Mouse (Mus musculus): ENCODE measurements around the gene Pdcd10. TPM values are rescaled to one million over a fixed set of nuclear protein-coding genes. Genes with fewer than 3 reads are reported as not detected.
A peak's percentile ranks its signal among the peaks of the same experiment; 100 is the strongest.

The Pdcd10 gene
- polyA plus RNA-seq (2014; fragmentation: Nextera tagmentation; extraction: Ambion mirVana): 86.4 and 103 TPM in 2 replicates

DNA sequence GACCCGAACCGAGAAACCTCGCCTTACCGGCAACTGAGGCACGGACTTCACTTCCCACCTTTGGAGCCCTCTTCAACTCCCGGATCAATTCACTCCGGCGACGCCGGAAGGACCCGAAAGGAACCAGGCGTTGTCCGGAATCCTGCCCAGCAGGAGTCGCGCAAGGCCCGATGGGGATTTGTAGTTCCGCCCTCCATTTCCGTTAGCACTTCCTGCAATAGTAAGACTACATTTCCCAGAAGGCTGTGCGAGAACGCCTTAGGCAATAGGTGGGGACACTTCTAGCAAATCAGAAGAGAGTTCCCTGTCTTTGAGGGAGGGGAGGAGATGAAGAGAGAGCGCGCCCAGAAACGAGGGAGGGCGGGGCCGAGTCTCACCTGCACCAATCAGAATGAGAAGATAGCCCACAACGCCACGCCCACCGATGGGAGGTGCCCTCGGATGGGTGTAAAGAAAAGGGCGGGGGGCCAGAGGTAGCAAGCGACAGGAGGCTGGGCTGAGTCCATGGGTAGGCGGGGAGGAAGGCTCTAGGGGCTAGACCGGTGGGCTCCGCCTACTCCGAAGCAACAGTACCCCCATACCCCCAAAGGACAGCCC is at the start of gene Pdcd10:
Gene Pdcd10 (minus strand): TSS at position 162 of the 597 bp plus-strand sequence.
- Histone ChIP-seq H3K4me2 (ENCODE audit: low read depth, low read length, severe bottlenecking) (peak within 1 kb of the TSS; percentile 73), H3K27me3 (ENCODE audit: control insufficient read depth, insufficient read depth, low read length) (no peaks in the 10 kb centered on the region), H3K9me3 (ENCODE audit: control insufficient read depth, low read length) (no peaks in the 10 kb centered on the region), H3K4me1 (replicated peaks; ENCODE audit: control insufficient read depth, insufficient read depth, low read length) (peaks cover 3% of the 10 kb centered on the region; the same call in 1 of the 2 replicates), H3K36me3 (ENCODE audit: control insufficient read depth, insufficient read depth, low read length) (no peaks in the 10 kb centered on the region), H3K9ac (ENCODE audit: low read length) (peak within 1 kb of the TSS; percentile 71), H3K4me3 (ENCODE audit: low read depth, low read length) (peak within 1 kb of the TSS; percentile 88), H3K27ac (ENCODE audit: low read depth, low read length) (peak within 1 kb of the TSS; percentile 70)
- peak; percentile 97 for ATAC-seq (replicated peaks; ENCODE audit: low FRiP score)
- under 1% methylated on average over 35 of the region's 35 CpGs for WGBS
- peak; percentile 100 for DNase-seq (ENCODE audit: low spot score)

DNA sequence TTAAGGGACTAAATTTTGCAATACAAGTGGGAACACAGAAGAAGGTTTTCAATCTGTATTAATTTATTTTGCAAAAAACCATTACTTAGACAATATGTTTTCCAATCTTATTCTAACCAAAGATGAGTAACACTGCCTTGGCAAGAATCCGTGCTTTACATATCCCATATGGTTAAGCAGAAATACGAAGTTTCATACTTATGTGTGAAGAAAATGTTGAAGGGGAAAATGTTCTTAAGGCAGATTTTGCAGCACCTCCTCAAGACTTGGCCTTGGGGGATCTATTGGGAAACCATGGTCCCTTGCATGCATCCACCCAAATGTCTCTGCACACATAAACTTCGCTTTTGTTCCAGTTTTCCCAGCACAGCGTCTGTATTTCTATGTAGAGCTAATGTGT is 28.2 kb upstream of the Pdcd10 start:
- no peak overlapping the region for H3K4me3 ChIP-seq (ENCODE audit: low read depth, low read length)
- H3K27me3 ChIP-seq (ENCODE audit: control insufficient read depth, insufficient read depth, low read length): no peaks in the 10 kb centered on the region
- H3K4me2 ChIP-seq (ENCODE audit: low read depth, low read length, severe bottlenecking): no peak overlapping the region
- WGBS: 90% methylated on average over 4 of the region's 4 CpGs
- H3K36me3 ChIP-seq (ENCODE audit: control insufficient read depth, insufficient read depth, low read length): no peaks in the 10 kb centered on the region
- H3K9me3 ChIP-seq (ENCODE audit: control insufficient read depth, low read length): no peaks in the 10 kb centered on the region
- no peak overlapping the region for H3K9ac ChIP-seq (ENCODE audit: low read length)
- no peak for ATAC-seq (replicated peaks; ENCODE audit: low FRiP score)
- H3K27ac ChIP-seq (ENCODE audit: low read depth, low read length): no peak overlapping the region
- DNase-seq (ENCODE audit: low spot score): no peak
- H3K4me1 ChIP-seq (replicated peaks; ENCODE audit: control insufficient read depth, insufficient read depth, low read length): no peaks in the 10 kb centered on the region

DNA sequence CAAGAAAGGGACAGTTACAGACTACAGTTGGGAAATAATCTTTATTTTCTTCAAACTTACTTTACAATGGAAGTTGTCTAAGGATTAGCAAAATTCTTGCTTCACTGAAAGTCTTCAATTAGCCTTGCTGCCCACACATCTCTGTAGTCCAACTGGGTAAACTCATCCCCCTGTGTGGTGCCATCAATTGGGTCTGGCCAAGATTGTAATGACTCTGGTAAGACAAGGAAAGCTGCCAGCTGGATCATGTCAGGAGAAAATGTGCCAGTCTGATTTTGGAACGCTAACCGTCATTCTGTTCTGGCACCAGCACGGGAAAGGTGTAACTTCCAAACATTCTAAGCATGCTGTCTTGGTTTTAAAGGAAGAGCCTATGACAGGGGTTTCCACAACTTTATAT is 26.6 kb upstream of the Pdcd10 start:
- no peaks in the 10 kb centered on the region for H3K4me1 ChIP-seq (replicated peaks; ENCODE audit: control insufficient read depth, insufficient read depth, low read length)
- H3K9me3 ChIP-seq (ENCODE audit: control insufficient read depth, low read length): no peaks in the 10 kb centered on the region
- H3K9ac ChIP-seq (ENCODE audit: low read length): no peak overlapping the region
- H3K27ac ChIP-seq (ENCODE audit: low read depth, low read length): no peak overlapping the region
- H3K36me3 ChIP-seq (ENCODE audit: control insufficient read depth, insufficient read depth, low read length): no peaks in the 10 kb centered on the region
- ATAC-seq (replicated peaks; ENCODE audit: low FRiP score) (no peak), DNase-seq (ENCODE audit: low spot score) (no peak)
- H3K27me3 ChIP-seq (ENCODE audit: control insufficient read depth, insufficient read depth, low read length): no peaks in the 10 kb centered on the region
- H3K4me2 ChIP-seq (ENCODE audit: low read depth, low read length, severe bottlenecking): no peak overlapping the region
- H3K4me3 ChIP-seq (ENCODE audit: low read depth, low read length): no peak overlapping the region
- 93% methylated on average over 3 of the region's 3 CpGs for WGBS

- DNase-seq (ENCODE audit: low spot score): peak; percentile 54
These were observed 22.7 kb upstream of the Pdcd10 start for GRCm38 (mm10) chr3:75579352-75579751.

GRCm38 (mm10) chr3:75575582-75575981 is 18.9 kb upstream of the Pdcd10 start:
- H3K9me3 ChIP-seq (ENCODE audit: control insufficient read depth, low read length): no peaks in the 10 kb centered on the region
- H3K27ac ChIP-seq (ENCODE audit: low read depth, low read length): no peak overlapping the region
- no peak overlapping the region for H3K4me3 ChIP-seq (ENCODE audit: low read depth, low read length)
- no peaks in the 10 kb centered on the region for H3K27me3 ChIP-seq (ENCODE audit: control insufficient read depth, insufficient read depth, low read length)
- no peak for DNase-seq (ENCODE audit: low spot score)
- no peak overlapping the region for H3K9ac ChIP-seq (ENCODE audit: low read length)
- no peaks in the 10 kb centered on the region for H3K4me1 ChIP-seq (replicated peaks; ENCODE audit: control insufficient read depth, insufficient read depth, low read length)
- no peaks in the 10 kb centered on the region for H3K36me3 ChIP-seq (ENCODE audit: control insufficient read depth, insufficient read depth, low read length)
- ATAC-seq (replicated peaks; ENCODE audit: low FRiP score): no peak
- no peak overlapping the region for H3K4me2 ChIP-seq (ENCODE audit: low read depth, low read length, severe bottlenecking)
- 85% methylated on average over 1 of the region's 1 CpGs for WGBS

More at GRCm38 (mm10) chr3:75579352-75579751, 22.7 kb upstream of the Pdcd10 start:
- Histone ChIP-seq H3K4me1 (replicated peaks; ENCODE audit: control insufficient read depth, insufficient read depth, low read length) (no peaks in the 10 kb centered on the region), H3K36me3 (ENCODE audit: control insufficient read depth, insufficient read depth, low read length) (no peaks in the 10 kb centered on the region), H3K9ac (ENCODE audit: low read length) (no peak overlapping the region), H3K4me3 (ENCODE audit: low read depth, low read length) (no peak overlapping the region), H3K4me2 (ENCODE audit: low read depth, low read length, severe bottlenecking) (no peak overlapping the region), H3K27me3 (ENCODE audit: control insufficient read depth, insufficient read depth, low read length) (no peaks in the 10 kb centered on the region), H3K9me3 (ENCODE audit: control insufficient read depth, low read length) (no peaks in the 10 kb centered on the region), H3K27ac (ENCODE audit: low read depth, low read length) (no peak overlapping the region)
- ATAC-seq (replicated peaks; ENCODE audit: low FRiP score): peak; percentile 33; the same call in 1 of the 2 replicates
- WGBS: 56% methylated on average over 4 of the region's 4 CpGs

DNA sequence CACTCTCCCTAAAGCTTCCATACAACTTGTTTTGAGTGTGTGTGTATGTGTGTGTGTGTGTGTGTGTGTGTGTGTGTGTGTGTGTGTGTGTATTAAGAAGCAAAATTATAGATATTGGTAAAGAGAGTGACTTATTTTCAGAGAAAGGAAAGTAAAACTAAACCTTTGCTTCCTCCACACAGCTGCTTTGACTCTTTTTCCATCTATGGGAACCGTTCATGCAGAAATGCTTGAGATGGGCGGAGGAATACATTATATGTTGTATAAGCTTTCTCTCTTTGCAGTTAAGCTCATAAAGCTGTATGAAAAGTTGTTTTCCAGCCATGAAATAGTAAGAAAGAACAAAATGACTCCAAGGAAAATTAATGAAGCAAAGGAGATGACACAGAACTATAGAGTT is 17.4 kb upstream of the Pdcd10 start:
- no peak overlapping the region for H3K4me3 ChIP-seq (ENCODE audit: low read depth, low read length)
- no peak overlapping the region for H3K27ac ChIP-seq (ENCODE audit: low read depth, low read length)
- WGBS: 70% methylated on average over 2 of the region's 2 CpGs
- ATAC-seq (replicated peaks; ENCODE audit: low FRiP score) (no peak), DNase-seq (ENCODE audit: low spot score) (no peak)
- H3K9me3 ChIP-seq (ENCODE audit: control insufficient read depth, low read length): no peaks in the 10 kb centered on the region
- no peak overlapping the region for H3K9ac ChIP-seq (ENCODE audit: low read length)
- no peak overlapping the region for H3K4me2 ChIP-seq (ENCODE audit: low read depth, low read length, severe bottlenecking)
- no peaks in the 10 kb centered on the region for H3K36me3 ChIP-seq (ENCODE audit: control insufficient read depth, insufficient read depth, low read length)
- no peaks in the 10 kb centered on the region for H3K4me1 ChIP-seq (replicated peaks; ENCODE audit: control insufficient read depth, insufficient read depth, low read length)
- H3K27me3 ChIP-seq (ENCODE audit: control insufficient read depth, insufficient read depth, low read length): no peaks in the 10 kb centered on the region

- peak within 1 kb of the TSS; percentile 73 for H3K4me2 ChIP-seq (ENCODE audit: low read depth, low read length, severe bottlenecking)
- DNase-seq (ENCODE audit: low spot score): peak; percentile 88
- peaks cover 3% of the 10 kb centered on the region; the same call in 1 of the 2 replicates for H3K4me1 ChIP-seq (replicated peaks; ENCODE audit: control insufficient read depth, insufficient read depth, low read length)
- under 1% methylated on average over 19 of the region's 19 CpGs for WGBS
- H3K36me3 ChIP-seq (ENCODE audit: control insufficient read depth, insufficient read depth, low read length): no peaks in the 10 kb centered on the region
- no peaks in the 10 kb centered on the region for H3K9me3 ChIP-seq (ENCODE audit: control insufficient read depth, low read length)
- ATAC-seq (replicated peaks; ENCODE audit: low FRiP score): peak; percentile 94
- H3K4me3 ChIP-seq (ENCODE audit: low read depth, low read length): peak within 1 kb of the TSS; percentile 88
- peak within 1 kb of the TSS; percentile 70 for H3K27ac ChIP-seq (ENCODE audit: low read depth, low read length)
- no peaks in the 10 kb centered on the region for H3K27me3 ChIP-seq (ENCODE audit: control insufficient read depth, insufficient read depth, low read length)
- peak within 1 kb of the TSS; percentile 71 for H3K9ac ChIP-seq (ENCODE audit: low read length)
These were observed 636 bp upstream of the Pdcd10 start, which contains the start of gene Serpini1 for GRCm38 (mm10) chr3:75557292-75557691. Gene Serpini1 (plus strand): TSS chr3:75557547.

GRCm38 (mm10) chr3:75556121-75556694 is 448 bp downstream of the Pdcd10 start:
- no peak for DNase-seq (ENCODE audit: low spot score)
- no peaks in the 10 kb centered on the region for H3K36me3 ChIP-seq (ENCODE audit: control insufficient read depth, insufficient read depth, low read length)
- peaks cover 3% of the 10 kb centered on the region; the same call in 1 of the 2 replicates for H3K4me1 ChIP-seq (replicated peaks; ENCODE audit: control insufficient read depth, insufficient read depth, low read length)
- WGBS: under 1% methylated on average over 36 of the region's 36 CpGs
- peak overlapping the region; percentile 88 for H3K4me3 ChIP-seq (ENCODE audit: low read depth, low read length)
- H3K9me3 ChIP-seq (ENCODE audit: control insufficient read depth, low read length): no peaks in the 10 kb centered on the region
- peak; percentile 4; the same call in 1 of the 2 replicates for ATAC-seq (replicated peaks; ENCODE audit: low FRiP score)
- H3K9ac ChIP-seq (ENCODE audit: low read length): peak overlapping the region; percentile 71
- H3K27me3 ChIP-seq (ENCODE audit: control insufficient read depth, insufficient read depth, low read length): no peaks in the 10 kb centered on the region
- H3K4me2 ChIP-seq (ENCODE audit: low read depth, low read length, severe bottlenecking): peak overlapping the region; percentile 73
- peak overlapping the region; percentile 27; the same call in 1 of the 2 replicates for H3K27ac ChIP-seq (ENCODE audit: low read depth, low read length)
